15 mouse cellular contexts compared by ENCODE assay signal in the genomic region with DNA sequence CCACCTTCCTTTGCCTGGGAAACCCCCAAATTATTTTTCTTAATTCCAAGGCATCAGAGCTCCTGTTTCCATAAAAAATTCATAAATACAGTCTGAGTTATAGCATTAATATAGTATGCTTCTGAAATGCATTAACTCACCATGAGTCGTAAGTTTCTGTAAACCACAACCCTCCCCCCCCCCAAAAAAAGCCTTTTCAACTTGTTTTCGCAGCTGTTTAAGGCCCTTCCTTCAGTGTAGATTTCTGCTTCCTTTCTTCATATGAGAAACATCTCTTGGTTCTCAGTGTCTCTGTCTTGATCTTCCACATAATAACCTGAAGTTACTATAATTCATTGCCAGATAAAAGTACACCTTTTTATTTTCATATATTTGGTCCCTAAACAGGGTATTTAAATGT.
"Had no signal": no experiment of that assay in that cellular context is flagged by ENCODE, and none has a peak within 500 bp of the region (broad histone marks: within the 10 kb centered on the region; RNA-seq: fewer than 3 reads in every experiment).

No protein-coding gene starts in this region.

- H3K27ac ChIP-seq: neural tube, embryonic 13.5 days; neural tube, embryonic 15.5 days; stomach, embryonic 15.5 days; stomach, postnatal 0 days had no signal

- H3K4me2 ChIP-seq: neural tube, embryonic 13.5 days; neural tube, embryonic 15.5 days; stomach, embryonic 15.5 days had no signal

- H3K27me3 ChIP-seq: neural tube, embryonic 13.5 days; neural tube, embryonic 15.5 days; stomach, embryonic 15.5 days had no signal

- DNase-seq: retina, postnatal 1 day; right cerebral cortex, adult 18-20 months; right cerebral cortex, postnatal 14 days; right cerebral cortex, postnatal 25 days; right cerebral cortex, postnatal 4 days; spleen, adult 18-20 months; thymus, adult 18-20 months; thymus, adult 2 months; thymus, postnatal 14 days; thymus, postnatal 25 days; thymus, postnatal 36 days had no signal

- H3K36me3 ChIP-seq: neural tube, embryonic 13.5 days; neural tube, embryonic 15.5 days; stomach, embryonic 15.5 days had no signal

- H3K9me3 ChIP-seq: neural tube, embryonic 13.5 days; neural tube, embryonic 15.5 days; stomach, embryonic 15.5 days had no signal

- H3K9ac ChIP-seq: neural tube, embryonic 13.5 days; neural tube, embryonic 15.5 days; stomach, embryonic 15.5 days had no signal

- H3K4me3 ChIP-seq: neural tube, embryonic 13.5 days; neural tube, embryonic 15.5 days; stomach, embryonic 15.5 days had no signal

- H3K4me1 ChIP-seq: neural tube, embryonic 13.5 days; neural tube, embryonic 15.5 days; stomach, embryonic 15.5 days had no signal
